Mouse (Mus musculus): Measurements from ENCODE around the gene Mogat1. TPM values are rescaled to one million over a fixed set of nuclear protein-coding genes. Genes with fewer than 3 reads are reported as not detected.
"Not testable (repeated sequence)": the region's sequence is repeated elsewhere in the genome, so short reads cannot be mapped to it uniquely, and the experiment has no call there.

Mogat1 gene
- not detected for total RNA-seq (2021)
- long read RNA-seq, experiment 1, partial matches to known transcripts, result 0 of 1 reads
- long read RNA-seq, experiment 1, other reads (novel, unspliced or antisense), result 0 of 1 reads
- long read RNA-seq, experiment 2, result 0 reads

DNA sequence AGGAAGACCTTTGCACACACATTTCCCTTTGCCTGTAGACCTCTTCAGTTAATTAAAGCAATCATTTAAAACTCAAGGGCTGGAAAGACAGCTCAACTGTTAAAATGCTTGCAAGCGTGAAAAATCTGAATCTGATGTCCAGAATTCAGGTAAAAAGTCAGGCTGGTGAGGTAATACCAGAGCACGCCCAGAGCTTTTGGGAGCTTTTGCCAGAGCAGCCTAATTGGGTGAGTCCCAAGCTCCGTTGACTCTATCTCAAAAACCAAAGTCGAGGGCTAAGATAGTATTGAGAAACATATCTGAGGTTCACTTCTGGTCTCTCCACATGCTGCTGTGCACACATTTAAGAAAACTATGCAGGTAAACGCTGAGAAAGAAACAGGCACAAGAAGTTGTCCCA is at the start of gene Mogat1:
Mogat1 (plus strand) TSS at position 130 of the 400 bp plus-strand sequence.
- no peak for DNase-seq

DNA sequence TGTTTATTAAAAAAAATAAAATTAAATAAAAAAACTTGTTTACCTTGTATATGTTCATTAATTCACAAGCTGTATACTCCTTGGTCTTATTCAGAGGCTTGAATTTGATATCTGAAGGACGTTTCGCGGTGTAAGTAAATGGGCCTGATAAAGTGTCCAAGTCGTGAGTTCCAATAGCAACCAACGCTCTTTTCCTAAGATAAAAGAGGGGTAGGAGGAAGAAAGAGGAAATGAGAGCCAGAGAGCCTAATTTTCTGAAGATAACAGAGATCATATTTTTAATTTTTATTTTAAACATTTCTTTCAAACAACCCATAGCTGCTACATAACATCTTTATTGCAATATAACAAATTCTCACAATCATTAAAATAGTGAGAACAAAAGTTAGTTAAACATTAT is 38.4 kb upstream of the Mogat1 start:
- DNase-seq, result no peak

DNA sequence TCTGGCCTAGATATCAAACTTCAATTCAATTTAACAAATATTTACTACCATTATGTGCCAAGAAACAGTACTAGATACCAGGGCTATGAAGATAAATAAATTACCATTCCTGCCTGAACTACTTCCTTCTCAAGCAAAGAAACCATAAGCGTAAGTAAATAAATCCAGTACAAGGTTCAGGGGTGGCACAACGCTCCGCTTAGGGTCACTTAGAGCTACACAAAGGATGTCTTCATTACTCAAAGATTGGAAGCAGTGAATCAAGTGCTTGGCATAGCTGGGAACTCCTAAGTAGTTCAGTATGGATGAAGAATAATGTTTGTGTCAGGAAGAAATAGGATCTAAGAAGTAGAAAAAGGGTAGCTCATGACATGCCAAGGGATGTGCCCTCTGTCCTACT is 27.4 kb upstream of the Mogat1 start:
- no peak for DNase-seq

DNA sequence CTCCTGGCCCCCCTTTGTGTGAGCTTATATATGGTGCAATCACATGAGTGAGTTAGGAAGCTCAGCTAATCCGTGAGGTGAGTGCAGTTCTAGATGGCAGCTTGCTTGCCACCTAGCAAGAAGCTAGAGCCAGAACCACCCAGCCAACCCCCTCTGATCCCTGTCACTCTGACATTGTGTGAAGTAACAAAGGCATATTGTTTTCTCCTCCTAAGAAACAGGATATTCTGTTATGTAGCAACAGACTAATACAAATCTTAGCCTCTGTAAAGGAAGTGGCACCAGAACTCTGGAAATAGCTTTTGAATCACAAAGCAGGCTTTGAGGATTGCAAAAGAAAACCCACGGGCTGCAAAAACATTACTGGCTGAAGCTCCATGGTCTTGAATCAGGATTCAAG is 26.4 kb upstream of the Mogat1 start:
- DNase-seq, result no peak

DNA sequence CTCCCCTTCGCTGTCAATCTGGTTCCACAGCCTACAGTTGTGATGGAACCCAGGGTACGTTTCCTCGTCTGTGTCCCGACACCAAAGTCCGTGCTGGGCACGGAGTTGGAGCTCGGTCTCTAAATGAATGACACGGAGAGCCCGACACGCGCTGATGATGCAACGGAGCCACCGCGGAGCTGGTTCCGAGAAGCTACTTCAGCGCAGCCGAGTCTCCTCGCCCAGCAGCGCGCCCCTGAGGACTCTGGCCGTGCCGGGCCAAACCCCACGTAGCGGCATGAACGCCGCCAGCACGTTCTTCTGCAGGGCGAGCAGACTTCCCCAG is 22.4 kb upstream of the Mogat1 start:
- DNase-seq, result no peak

DNA sequence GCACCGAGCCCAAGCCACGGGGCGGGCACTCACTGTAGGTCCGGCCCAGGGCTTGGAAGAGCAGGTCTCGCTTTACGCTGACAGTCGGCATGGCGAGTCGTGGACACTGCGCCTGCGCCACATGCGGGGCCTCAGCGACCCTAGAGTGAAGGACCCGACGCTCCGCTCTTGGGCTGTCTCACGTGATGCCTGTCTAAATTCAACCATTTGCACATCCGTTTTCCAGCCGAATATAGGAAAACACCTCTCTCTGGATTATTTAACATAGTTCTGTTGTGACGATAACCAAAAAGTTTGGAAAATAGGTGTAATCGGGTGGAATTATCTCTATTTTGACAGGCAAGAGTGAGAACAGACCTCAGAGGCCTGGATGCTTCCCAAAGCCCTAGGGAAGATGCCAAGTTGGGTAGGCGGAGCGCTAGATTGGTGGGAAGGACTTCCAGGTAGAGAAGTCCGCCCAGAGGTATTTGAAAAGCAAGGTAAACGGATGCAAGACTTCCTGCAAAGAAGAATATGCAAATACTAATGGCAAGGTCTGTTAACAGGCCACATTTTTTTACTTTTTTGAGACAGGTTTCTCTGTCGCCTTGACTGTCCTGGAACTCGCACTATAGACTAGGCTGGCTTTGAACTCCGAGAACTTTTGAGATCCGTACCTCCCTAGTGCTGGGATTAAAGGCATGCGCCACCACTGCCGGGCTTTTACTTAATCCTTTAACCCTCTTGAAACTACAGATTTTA is 21.9 kb upstream of the Mogat1 start, which contains the start of gene Farsb:
Farsb (minus strand) TSS at position 146 of the 741 bp plus-strand sequence.
- peak; percentile 95 for DNase-seq

DNA sequence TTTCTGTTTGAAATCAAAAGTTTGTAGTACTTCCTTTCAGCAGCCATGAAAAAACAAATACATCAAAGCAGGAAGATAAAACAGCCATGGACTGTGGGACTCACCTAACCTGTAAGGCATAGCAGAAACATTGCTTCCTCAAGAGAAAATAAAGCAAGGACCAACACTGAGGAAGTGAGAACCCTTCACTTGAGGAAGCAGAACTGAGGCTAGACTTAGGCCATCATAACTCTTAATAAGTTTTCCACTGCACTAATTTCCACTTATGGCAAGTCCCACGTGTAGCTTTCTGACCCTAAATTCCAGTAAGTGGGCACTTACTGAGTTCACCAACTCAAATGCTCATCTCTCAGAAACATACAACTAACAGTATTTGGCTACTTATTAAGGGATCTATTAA is 20.6 kb upstream of the Mogat1 start:
- no peak for DNase-seq

DNA sequence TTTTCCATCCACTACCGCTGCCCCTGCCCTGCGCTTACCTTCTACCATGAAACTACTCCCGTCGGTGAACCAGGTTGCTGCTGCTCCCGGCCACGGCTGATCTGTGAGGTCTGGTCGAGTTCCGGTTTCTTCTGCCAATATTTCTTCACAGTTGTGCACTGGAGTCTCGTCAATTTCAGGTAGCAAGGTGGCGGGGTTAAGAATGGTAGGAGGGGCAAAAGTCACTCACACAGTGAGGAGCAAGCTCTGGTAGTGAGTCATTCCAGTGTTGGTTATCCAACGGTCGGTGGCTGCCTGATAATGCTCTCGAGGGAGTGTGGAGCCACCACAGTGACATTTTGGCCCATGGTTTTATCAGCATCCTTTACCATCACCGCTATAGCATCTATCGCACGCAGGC is 9.8 kb upstream of the Mogat1 start:
- no peak for DNase-seq

DNA sequence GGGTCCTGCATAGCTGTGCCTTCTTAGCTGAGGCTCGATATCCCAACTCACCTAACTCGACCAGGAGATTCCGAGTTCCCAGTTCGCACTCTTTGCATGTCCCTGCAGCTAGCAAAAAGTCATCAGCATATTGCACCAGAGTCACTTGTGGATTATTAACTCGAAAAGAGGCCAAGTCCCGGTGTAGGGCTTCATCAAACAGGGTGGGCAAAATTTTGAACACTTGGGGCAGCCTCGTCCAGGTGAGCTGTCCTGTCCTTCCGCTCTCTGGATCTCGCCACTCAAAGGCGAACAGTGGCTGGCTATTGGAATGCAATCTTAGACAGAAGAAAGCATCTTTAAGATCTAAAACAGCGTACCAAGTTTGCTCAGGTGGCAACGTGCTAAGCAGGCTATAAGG is 8.9 kb upstream of the Mogat1 start:
- DNase-seq, result not testable (repeated sequence)

DNA sequence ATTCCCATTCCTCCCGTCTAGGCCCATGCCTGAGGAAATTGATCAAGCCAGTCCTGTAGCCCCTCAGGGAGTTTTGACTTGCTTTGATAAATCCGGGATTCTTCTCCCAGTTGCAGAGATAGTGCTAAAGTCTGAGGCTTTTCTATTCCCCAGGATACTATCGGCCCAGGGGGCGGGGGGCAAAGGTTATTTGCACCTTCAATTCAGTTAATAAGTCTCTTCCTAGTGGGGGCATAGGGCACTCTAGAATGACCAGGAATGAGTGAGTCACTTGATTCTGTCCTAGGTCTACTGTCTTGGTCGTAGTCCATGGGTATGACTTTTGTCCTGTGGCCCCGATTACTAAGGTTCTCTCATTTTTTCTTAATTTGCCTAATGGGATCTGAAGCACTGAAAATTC is 8.3 kb upstream of the Mogat1 start:
- no peak for DNase-seq

DNA sequence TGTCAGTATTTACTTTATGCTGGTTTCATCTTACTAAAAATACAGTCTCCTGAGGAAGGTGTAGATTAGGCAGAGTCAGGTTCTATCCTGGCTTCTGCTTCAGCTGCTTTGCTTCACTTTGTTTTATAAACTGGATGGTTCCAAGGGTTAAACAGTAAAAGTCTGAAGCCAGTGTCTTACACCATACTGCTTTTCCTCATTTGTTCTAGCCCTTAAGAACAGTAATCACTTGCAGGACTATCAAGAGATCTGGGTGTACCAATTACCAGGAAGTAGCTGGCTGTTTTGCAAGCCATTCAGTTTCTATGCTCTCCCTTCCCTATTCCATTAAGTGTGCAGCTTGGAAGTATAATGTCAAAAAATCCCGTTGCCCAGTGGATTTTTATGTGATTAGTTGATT is 3.7 kb upstream of the Mogat1 start:
- no peak for DNase-seq

DNA sequence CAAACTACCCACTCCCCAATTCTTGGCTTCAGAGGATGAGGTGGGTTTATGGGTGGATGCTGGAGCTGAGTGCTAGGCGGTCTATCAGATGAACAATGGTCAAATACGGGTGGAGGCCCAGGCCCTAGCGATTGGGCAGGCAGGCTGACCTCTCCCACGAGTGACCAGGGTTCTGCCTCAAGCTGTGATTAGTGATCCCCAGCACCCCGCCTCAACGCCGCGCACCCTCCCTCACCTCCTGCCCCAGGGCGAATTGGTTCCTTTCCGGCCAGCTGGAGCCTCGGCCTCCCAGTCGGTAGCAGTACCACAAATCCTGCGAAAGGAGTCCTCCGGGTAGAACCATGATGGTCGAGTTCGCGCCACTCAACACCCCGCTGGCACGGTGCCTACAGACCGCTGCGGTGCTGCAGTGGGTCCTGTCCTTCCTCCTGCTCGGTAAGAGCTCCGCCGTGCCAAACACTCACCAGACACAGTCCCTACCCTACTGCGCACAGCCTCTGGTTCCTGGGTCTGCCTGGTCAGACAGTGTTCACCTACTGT is 900 bp downstream of the Mogat1 start, which contains the start of gene BC035947:
BC035947 (minus strand) TSS at position 538 of the 540 bp plus-strand sequence.
- DNase-seq, result peak; percentile 42

DNA sequence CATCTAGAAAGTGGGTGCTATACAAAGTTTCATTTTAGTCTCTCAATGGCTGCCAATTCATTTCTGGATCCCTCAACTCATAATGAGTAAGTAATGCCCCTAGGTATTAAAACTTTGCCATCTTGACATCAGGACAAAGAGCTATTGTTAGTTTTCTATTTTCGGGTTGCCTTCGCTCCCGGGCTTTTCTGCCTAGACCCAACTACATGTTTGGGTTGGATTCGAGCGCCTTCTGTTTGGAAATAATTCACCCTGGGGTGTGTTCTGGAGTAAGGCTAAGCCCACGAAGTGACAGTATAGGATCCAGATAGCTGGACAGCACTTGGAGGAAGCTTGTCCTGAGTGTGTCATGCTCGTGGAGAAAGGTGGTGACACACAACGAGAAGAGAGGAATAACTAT is 2.0 kb downstream of the Mogat1 start:
- no peak for DNase-seq

DNA sequence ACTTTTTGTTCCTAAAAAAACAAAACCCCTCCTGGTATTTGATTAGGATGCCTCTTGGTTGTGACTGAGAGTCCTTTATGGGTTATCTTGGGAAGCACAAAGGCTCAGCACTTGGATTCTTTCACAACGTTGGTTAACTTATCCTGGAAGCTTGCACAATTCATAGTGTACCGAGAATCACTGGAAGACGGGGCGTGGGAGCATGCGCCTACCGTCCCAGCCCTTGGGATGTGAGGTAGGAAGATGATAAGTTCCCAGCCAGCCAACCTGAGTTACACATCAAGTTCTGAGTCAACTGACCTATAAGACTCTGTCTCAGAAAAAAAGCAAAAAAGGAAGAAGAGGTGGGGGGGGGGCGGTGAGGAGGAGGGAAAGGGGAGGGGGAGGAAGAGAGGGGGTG is 8.1 kb downstream of the Mogat1 start:
- no peak for DNase-seq

DNA sequence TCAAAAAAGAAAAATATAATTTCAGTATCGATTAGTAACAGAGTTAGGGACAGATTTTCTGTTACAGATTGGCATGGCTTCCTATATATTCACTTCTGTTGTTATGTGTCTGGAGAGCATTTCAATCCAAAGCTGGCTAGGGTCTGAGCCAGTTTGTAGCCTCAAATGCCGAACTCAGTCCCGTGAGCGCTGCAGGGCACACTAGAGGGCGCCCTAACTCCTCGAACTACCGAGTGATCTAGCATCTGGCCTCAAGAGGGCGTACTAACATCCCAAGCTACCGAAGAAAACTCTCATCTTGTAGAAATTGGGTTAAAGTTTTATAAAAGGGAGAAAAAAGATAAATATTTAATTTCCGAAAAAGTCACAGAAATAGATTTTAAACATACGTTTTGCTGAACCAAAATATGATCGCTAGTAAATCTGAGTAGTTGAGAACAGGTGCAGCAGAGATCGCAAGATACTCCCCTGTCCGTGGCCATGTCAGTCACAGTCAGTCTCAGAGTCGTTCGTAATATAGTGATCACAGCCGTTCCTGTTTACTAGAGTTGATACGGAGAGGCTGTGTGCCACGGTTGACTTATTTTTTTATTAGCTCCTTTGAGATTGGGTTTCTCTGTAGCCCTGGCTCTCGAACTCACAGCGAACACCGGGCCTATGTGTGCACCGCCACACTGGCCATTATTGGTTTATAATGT is 14.5 kb downstream of the Mogat1 start:
- peak; percentile 76 for DNase-seq

DNA sequence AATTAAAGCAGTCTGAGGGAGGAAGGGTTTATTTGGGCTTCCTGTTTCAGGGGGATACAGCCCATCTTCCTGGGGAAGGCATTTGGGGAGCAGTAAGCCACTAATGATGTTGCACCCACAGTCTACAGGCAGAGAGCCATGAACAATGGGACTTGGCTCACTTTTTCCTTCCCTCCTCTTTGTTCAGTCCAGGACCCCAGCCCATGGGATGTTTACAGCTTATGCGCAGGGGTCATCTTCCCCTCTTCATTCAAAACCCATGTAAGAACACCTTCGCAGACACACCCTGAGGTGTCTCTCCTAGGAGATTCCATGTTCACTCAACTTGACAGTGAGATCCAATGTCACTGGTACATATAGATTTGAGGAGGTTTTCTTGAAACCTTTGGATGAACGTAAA is 17.6 kb downstream of the Mogat1 start:
- DNase-seq, result no peak

DNA sequence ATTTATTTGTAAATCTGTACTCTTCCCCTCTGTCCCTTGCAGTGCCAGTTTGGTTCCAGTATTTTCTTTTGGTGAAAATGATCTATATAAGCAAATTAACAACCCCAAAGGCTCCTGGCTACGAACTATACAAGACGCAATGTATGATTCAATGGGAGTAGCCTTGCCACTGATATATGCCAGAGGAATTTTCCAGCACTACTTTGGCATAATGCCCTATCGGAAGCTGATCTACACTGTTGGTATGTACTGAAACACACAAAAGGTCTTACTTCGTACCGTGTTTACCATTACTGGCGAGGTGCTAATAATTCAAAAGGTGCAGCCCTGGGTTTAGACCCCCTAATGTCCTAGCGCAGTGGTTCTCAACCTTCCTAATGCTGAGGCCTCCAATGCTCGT is 18.2 kb downstream of the Mogat1 start:
- no peak for DNase-seq

DNA sequence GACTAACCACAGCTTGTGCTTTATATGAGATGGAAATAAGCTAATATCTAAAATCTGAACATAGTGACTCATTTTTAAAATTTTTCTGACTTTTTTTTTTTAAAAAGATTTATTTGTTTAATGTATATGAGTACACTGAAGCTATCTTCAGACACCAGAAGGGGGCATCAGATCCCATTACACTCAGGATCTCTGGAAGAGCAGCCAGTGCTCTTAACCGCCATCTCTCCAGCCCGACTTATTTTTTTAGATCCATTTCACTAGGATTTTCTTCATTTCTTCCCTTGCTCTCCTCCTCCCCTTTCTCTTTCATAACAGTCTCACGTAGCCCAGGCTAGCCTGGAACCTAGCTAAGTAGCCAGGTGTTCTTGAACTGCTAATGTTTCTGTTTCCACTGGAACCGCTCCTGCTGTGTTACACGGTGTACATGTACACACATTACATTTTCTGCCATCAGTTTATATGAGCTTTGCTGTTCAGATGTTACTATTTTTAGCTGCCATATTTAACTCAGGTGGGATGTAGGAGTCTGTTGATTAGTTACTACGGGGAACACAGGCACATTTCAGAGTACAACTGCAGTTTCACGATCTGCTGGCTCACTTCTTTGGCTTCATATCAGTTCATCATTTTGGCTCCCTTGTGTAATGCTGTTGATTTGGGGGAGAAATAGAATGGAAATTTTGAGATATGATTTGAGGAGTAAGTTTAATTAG is 19.9 kb downstream of the Mogat1 start:
- no peak for DNase-seq

DNA sequence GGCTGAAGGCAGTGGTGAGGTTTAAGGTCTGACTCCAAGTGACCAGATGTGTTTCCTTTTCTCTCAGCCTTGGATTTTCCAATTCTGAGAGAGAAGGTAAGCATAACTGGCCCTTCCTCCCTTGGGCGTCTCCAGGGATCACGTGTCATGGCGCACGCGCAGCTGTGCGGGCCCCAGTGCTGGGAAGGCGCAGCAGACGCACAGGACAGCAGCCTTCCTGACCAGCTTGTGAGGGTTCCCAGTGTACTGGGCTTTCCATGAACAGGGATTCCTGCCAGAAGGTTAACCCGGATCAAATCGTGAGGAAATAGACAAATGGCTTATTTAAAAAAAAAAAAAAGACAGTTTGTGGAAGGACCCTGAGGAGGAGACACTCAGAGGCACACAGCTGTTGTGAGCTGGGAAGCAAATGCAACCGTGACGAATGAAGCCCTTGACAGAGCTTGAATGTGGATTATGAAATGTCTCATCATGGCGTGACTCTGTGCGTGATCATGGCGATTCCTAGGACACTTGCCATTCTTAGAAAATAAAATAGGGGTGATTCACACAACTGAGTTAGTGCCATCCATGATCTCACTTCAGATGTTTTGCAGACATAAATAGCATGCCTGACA is 21.5 kb downstream of the Mogat1 start:
- DNase-seq, result peak; percentile 41

DNA sequence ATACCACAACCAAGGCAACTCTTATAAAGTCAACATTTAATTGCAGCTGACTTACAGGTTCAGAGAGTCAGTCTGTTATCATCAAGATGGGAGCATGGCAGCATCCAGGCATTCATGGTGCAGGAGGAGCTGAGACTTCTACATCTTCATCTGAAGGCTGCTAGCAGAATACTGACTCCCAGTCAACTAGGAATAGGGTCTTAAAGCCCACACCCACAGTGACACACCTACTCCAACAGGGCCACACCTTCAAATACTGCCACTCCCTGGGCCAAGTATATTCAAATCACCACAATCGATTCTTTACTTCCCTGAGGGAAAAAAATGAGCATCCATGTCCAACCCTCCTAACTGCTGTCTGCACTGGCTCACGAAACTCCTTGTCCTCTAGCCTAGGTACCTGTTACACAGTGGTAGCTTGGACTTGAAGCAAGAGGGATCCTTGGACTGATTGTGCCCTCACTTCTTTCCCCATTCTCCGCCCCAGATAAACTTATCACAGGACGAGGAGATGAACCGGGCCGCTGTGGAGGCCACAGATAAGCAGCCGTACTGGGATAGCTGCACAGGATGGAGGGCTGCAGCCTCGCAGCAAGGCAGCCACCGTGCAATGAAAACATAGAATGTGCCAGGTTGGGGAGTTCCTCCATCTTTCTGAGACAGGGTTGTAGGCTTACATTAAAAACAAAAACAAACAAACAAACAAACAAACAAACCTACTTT is 23.8 kb downstream of the Mogat1 start:
- DNase-seq, result no peak

DNA sequence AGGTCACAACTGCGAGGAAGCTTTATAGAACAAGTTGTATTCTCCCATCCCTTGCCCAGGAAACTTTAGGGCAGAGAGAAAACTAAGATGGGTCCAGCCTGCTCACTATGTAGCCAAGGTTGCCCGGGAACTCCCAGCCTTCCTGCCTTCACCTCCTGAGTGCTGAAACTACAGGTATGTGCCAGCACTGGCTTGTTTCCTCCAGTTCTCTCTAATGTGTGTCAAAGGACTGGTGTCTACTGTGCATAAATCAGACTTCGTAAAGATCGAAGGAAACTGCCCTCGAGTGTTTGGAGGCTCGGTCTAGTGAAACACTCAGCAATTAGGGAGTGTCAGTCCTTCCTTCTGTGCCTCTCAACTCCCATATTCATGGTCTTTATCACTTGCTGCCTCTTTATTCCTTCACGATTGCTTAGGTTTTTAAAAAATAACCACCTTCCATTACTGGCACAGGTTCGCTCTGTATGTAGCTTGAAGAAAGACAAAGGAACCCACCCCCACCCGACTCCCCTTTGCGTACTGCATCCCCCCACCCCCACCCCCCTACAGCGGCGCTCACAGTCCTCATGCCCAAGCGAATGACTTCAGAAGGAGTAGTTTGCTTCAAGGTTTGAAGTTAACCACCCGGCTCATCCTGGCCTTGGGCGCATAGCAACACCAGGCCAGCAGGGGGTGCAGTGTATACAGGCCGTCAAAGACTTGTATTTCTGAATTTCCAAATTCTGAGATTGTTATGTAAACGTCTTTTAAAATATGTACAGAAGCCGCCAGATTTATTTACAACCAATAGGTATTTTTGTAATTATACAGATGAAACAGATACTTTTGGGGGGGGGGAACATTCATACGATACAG is 25.7 kb downstream of the Mogat1 start:
- DNase-seq, result peak; percentile 84
